Mouse (Mus musculus): ENCODE results near the gene Nrn1l. TPM values are rescaled to one million over a fixed set of nuclear protein-coding genes. Genes with fewer than 3 reads are reported as not detected.

Nrn1l gene
- polyA plus RNA-seq, 1 experiment from 2014 or later: 0.73 TPM

- H3K27ac ChIP-seq: peak overlapping the region; percentile 88
- WGBS: 11% methylated on average over 15 of the region's 15 CpGs
- no peak for ATAC-seq (replicated peaks; ENCODE audit: insufficient number of reproducible peaks, insufficient read depth, low FRiP score, low read depth)
- no peaks in the 10 kb centered on the region for H3K9me3 ChIP-seq (replicated peaks)
- peak overlapping the region; percentile 80 for H3K9ac ChIP-seq
- peaks cover 39% of the 10 kb centered on the region for H3K4me1 ChIP-seq (replicated peaks)
- H3K36me3 ChIP-seq: no peaks in the 10 kb centered on the region
- peak overlapping the region; percentile 78 for H3K4me3 ChIP-seq
- H3K4me2 ChIP-seq: peak overlapping the region; percentile 95
- no peaks in the 10 kb centered on the region for H3K27me3 ChIP-seq
These were observed 37.1 kb upstream of the Nrn1l start for GRCm38 (mm10) chr8:105856168-105856835.

GRCm38 (mm10) chr8:105858495-105858894 is 34.9 kb upstream of the Nrn1l start:
- no peaks in the 10 kb centered on the region for H3K9me3 ChIP-seq (replicated peaks)
- no peaks in the 10 kb centered on the region for H3K27me3 ChIP-seq
- no peak overlapping the region for H3K9ac ChIP-seq
- H3K4me3 ChIP-seq: no peak overlapping the region
- no peak for ATAC-seq (replicated peaks; ENCODE audit: insufficient number of reproducible peaks, insufficient read depth, low FRiP score, low read depth)
- 83% methylated on average over 5 of the region's 5 CpGs for WGBS
- H3K27ac ChIP-seq: no peak overlapping the region
- peaks cover 53% of the 10 kb centered on the region for H3K4me1 ChIP-seq (replicated peaks)
- no peaks in the 10 kb centered on the region for H3K36me3 ChIP-seq
- no peak overlapping the region for H3K4me2 ChIP-seq

GRCm38 (mm10) chr8:105859314-105859713 is 34.1 kb upstream of the Nrn1l start:
- Histone ChIP-seq H3K4me1 (replicated peaks) (peaks cover 56% of the 10 kb centered on the region), H3K36me3 (no peaks in the 10 kb centered on the region), H3K9me3 (replicated peaks) (no peaks in the 10 kb centered on the region), H3K27me3 (no peaks in the 10 kb centered on the region), H3K4me3 (peak overlapping the region; percentile 95; the same call in 1 of the 2 replicates), H3K4me2 (peak overlapping the region; percentile 75; the same call in 1 of the 2 replicates), H3K27ac (peak overlapping the region; percentile 56), H3K9ac (no peak overlapping the region)
- no peak for ATAC-seq (replicated peaks; ENCODE audit: insufficient number of reproducible peaks, insufficient read depth, low FRiP score, low read depth)
- 61% methylated on average over 5 of the region's 5 CpGs for WGBS

- Histone ChIP-seq H3K36me3 (no peaks in the 10 kb centered on the region), H3K4me1 (replicated peaks) (peaks cover 54% of the 10 kb centered on the region), H3K9ac (peak within 1 kb of the TSS; percentile 93), H3K27me3 (no peaks in the 10 kb centered on the region), H3K4me3 (peak within 1 kb of the TSS; percentile 95), H3K4me2 (peak within 1 kb of the TSS; percentile 75), H3K9me3 (replicated peaks) (no peaks in the 10 kb centered on the region), H3K27ac (peak within 1 kb of the TSS; percentile 95)
- peak; percentile 98 for ATAC-seq (replicated peaks; ENCODE audit: insufficient number of reproducible peaks, insufficient read depth, low FRiP score, low read depth)
- WGBS: under 1% methylated on average over 50 of the region's 59 CpGs
These were observed 33.0 kb upstream of the Nrn1l start, which contains the start of gene Nutf2 for GRCm38 (mm10) chr8:105860143-105860981. Nutf2 (plus strand) TSS chr8:105860580.

- peaks cover 42% of the 10 kb centered on the region for H3K4me1 ChIP-seq (replicated peaks)
- peak overlapping the region; percentile 95 for H3K27ac ChIP-seq
- H3K36me3 ChIP-seq: peaks cover 11% of the 10 kb centered on the region
- peak overlapping the region; percentile 95 for H3K4me3 ChIP-seq
- no peaks in the 10 kb centered on the region for H3K9me3 ChIP-seq (replicated peaks)
- no peaks in the 10 kb centered on the region for H3K27me3 ChIP-seq
- H3K4me2 ChIP-seq: peak overlapping the region; percentile 75
- no peak for ATAC-seq (replicated peaks; ENCODE audit: insufficient number of reproducible peaks, insufficient read depth, low FRiP score, low read depth)
- WGBS: 9% methylated on average over 1 of the region's 1 CpGs
- peak overlapping the region; percentile 93 for H3K9ac ChIP-seq
These were observed 31.4 kb upstream of the Nrn1l start for GRCm38 (mm10) chr8:105861951-105862350.

- H3K4me1 ChIP-seq (replicated peaks): peaks cover 19% of the 10 kb centered on the region
- H3K9ac ChIP-seq: no peak overlapping the region
- H3K36me3 ChIP-seq: peaks cover 30% of the 10 kb centered on the region
- 76% methylated on average over 6 of the region's 6 CpGs for WGBS
- H3K9me3 ChIP-seq (replicated peaks): no peaks in the 10 kb centered on the region
- H3K4me3 ChIP-seq: no peak overlapping the region
- H3K27me3 ChIP-seq: no peaks in the 10 kb centered on the region
- H3K4me2 ChIP-seq: no peak overlapping the region
- no peak for ATAC-seq (replicated peaks; ENCODE audit: insufficient number of reproducible peaks, insufficient read depth, low FRiP score, low read depth)
- H3K27ac ChIP-seq: no peak overlapping the region
These were observed 26.9 kb upstream of the Nrn1l start for GRCm38 (mm10) chr8:105866364-105867029.

- Histone ChIP-seq H3K4me2 (peak overlapping the region; percentile 13), H3K27ac (peak overlapping the region; percentile 75), H3K4me3 (no peak overlapping the region), H3K27me3 (no peaks in the 10 kb centered on the region), H3K4me1 (replicated peaks) (peaks cover 27% of the 10 kb centered on the region), H3K9me3 (replicated peaks) (no peaks in the 10 kb centered on the region), H3K9ac (no peak overlapping the region), H3K36me3 (peaks cover 43% of the 10 kb centered on the region)
- ATAC-seq (replicated peaks; ENCODE audit: insufficient number of reproducible peaks, insufficient read depth, low FRiP score, low read depth): peak; percentile 72; the same call in 1 of the 2 replicates
- WGBS: 40% methylated on average over 6 of the region's 6 CpGs
These were observed 19.1 kb upstream of the Nrn1l start for GRCm38 (mm10) chr8:105874301-105874700.

GRCm38 (mm10) chr8:105880754-105881520 is 12.4 kb upstream of the Nrn1l start, which contains the start of gene Edc4:
Edc4 (plus strand) TSS chr8:105880881.
- Histone ChIP-seq H3K9me3 (replicated peaks) (no peaks in the 10 kb centered on the region), H3K27me3 (no peaks in the 10 kb centered on the region), H3K4me2 (peak within 1 kb of the TSS; percentile 85), H3K27ac (peak within 1 kb of the TSS; percentile 76), H3K4me3 (peak within 1 kb of the TSS; percentile 97), H3K36me3 (peaks cover 53% of the 10 kb centered on the region), H3K9ac (peak within 1 kb of the TSS; percentile 96), H3K4me1 (replicated peaks) (peaks cover 18% of the 10 kb centered on the region)
- WGBS: under 1% methylated on average over 45 of the region's 45 CpGs
- peak; percentile 75 for ATAC-seq (replicated peaks; ENCODE audit: insufficient number of reproducible peaks, insufficient read depth, low FRiP score, low read depth)

GRCm38 (mm10) chr8:105889756-105890465 is 3.5 kb upstream of the Nrn1l start:
- 91% methylated on average over 12 of the region's 12 CpGs for WGBS
- Histone ChIP-seq H3K4me1 (replicated peaks) (peaks cover 6% of the 10 kb centered on the region), H3K4me2 (no peak overlapping the region), H3K9ac (no peak overlapping the region), H3K36me3 (peaks cover 78% of the 10 kb centered on the region), H3K27me3 (no peaks in the 10 kb centered on the region), H3K9me3 (replicated peaks) (no peaks in the 10 kb centered on the region), H3K4me3 (no peak overlapping the region), H3K27ac (no peak overlapping the region)
- no peak for ATAC-seq (replicated peaks; ENCODE audit: insufficient number of reproducible peaks, insufficient read depth, low FRiP score, low read depth)

- WGBS: 86% methylated on average over 6 of the region's 6 CpGs
These were observed 2.5 kb upstream of the Nrn1l start for GRCm38 (mm10) chr8:105890870-105891269.

More at GRCm38 (mm10) chr8:105890870-105891269, 2.5 kb upstream of the Nrn1l start:
- Histone ChIP-seq H3K27ac (no peak overlapping the region), H3K4me2 (no peak overlapping the region), H3K9me3 (replicated peaks) (no peaks in the 10 kb centered on the region), H3K4me3 (no peak overlapping the region), H3K27me3 (no peaks in the 10 kb centered on the region), H3K9ac (no peak overlapping the region), H3K4me1 (replicated peaks) (peaks cover 6% of the 10 kb centered on the region), H3K36me3 (peaks cover 68% of the 10 kb centered on the region)
- no peak for ATAC-seq (replicated peaks; ENCODE audit: insufficient number of reproducible peaks, insufficient read depth, low FRiP score, low read depth)
